Mouse (Mus musculus): ENCODE measurements around the gene Cebpg.

- no peak for TF ChIP-seq POLR2A (IDR thresholded peaks at IDR 0.05; ENCODE audit: borderline replicate concordance, insufficient read depth, low read length)
- TF ChIP-seq CTCF (IDR thresholded peaks at IDR 0.05; ENCODE audit: borderline replicate concordance, insufficient read depth, low read depth, low read length), result no peak
These were observed 28.5 kb downstream of the Cebpg start for GRCm38 (mm10) chr7:35027801-35028420.
